In genomic region chr6:55214541-55214940, GRCm38 (mm10) we compare ENCODE assay signal across 16 mouse cellular contexts. TPM values are rescaled to one million over a fixed set of nuclear protein-coding genes. Genes with fewer than 3 reads are reported as not detected.
DNase-seq lines count a peak whose midpoint lies in the region; ATAC-seq and TF ChIP-seq lines count a peak whose summit lies in the region.
"Had no signal": no experiment of that assay in that cellular context is flagged by ENCODE, and none has a peak within 500 bp of the region (broad histone marks: within the 10 kb centered on the region; RNA-seq: fewer than 3 reads in every experiment).

No protein-coding gene starts in this region.

- H3K27ac ChIP-seq in embryonic facial prominence, embryonic 13.5 days: peak overlapping the region; percentile 44; the same call in 1 of the 2 replicates
- no peak overlapping the region for H3K27ac ChIP-seq in embryonic facial prominence, embryonic 10.5 days (replicated peaks)
- H3K27ac ChIP-seq in lung, postnatal 0 days (ENCODE audit: low read length): no peak overlapping the region; the same call in 1 of the 2 replicates
- no peak overlapping the region for H3K27ac ChIP-seq in midbrain, postnatal 0 days (ENCODE audit: low read depth, low read length)
- H3K27ac ChIP-seq: midbrain, embryonic 13.5 days; neural tube, embryonic 12.5 days had no signal

- H3K9ac ChIP-seq in embryonic facial prominence, embryonic 13.5 days: no peak overlapping the region
- no peak overlapping the region for H3K9ac ChIP-seq in lung, postnatal 0 days (replicated peaks; ENCODE audit: low read depth)
- no peak overlapping the region for H3K9ac ChIP-seq in midbrain, postnatal 0 days (replicated peaks; ENCODE audit: low read length, poor library complexity, severe bottlenecking)
- H3K9ac ChIP-seq: midbrain, embryonic 13.5 days; neural tube, embryonic 12.5 days had no signal

- WGBS in embryonic facial prominence, embryonic 13.5 days: 69% methylated on average over 3 of the region's 3 CpGs
- WGBS in embryonic facial prominence, embryonic 10.5 days: 83% methylated on average over 3 of the region's 3 CpGs
- 43% methylated on average over 3 of the region's 3 CpGs for WGBS in lung, adult 2 months
- WGBS in lung, postnatal 0 days: 31% methylated on average over 3 of the region's 3 CpGs
- WGBS in midbrain, postnatal 0 days: 72% methylated on average over 3 of the region's 3 CpGs

- peaks cover 14% of the 10 kb centered on the region for H3K4me1 ChIP-seq in embryonic facial prominence, embryonic 13.5 days
- H3K4me1 ChIP-seq in embryonic facial prominence, embryonic 10.5 days: peaks cover 18% of the 10 kb centered on the region
- H3K4me1 ChIP-seq in lung, adult 2 months (ENCODE audit: control insufficient read depth, insufficient read depth, low read length): no peaks in the 10 kb centered on the region; the same call in 1 of the 2 replicates
- H3K4me1 ChIP-seq in lung, postnatal 0 days (ENCODE audit: insufficient read depth, low read depth, low read length): no peaks in the 10 kb centered on the region
- no peaks in the 10 kb centered on the region for H3K4me1 ChIP-seq in midbrain, postnatal 0 days (ENCODE audit: insufficient read depth, low read length)
- H3K4me1 ChIP-seq: midbrain, embryonic 13.5 days; neural tube, embryonic 12.5 days had no signal

- no peaks in the 10 kb centered on the region for H3K27me3 ChIP-seq in embryonic facial prominence, embryonic 13.5 days
- no peaks in the 10 kb centered on the region for H3K27me3 ChIP-seq in embryonic facial prominence, embryonic 10.5 days (replicated peaks; ENCODE audit: low read depth, poor library complexity, severe bottlenecking)
- H3K27me3 ChIP-seq in lung, postnatal 0 days (replicated peaks; ENCODE audit: insufficient read depth, low read length): no peaks in the 10 kb centered on the region
- H3K27me3 ChIP-seq in midbrain, postnatal 0 days (ENCODE audit: insufficient read depth, low read length): no peaks in the 10 kb centered on the region
- H3K27me3 ChIP-seq: midbrain, embryonic 13.5 days; neural tube, embryonic 12.5 days had no signal

- no peak for TF ChIP-seq CTCF in lung, adult 2 months (IDR thresholded peaks at IDR 0.05; ENCODE audit: insufficient read depth, low read length)
- no peak for TF ChIP-seq CTCF in lung, postnatal 0 days (IDR thresholded peaks at IDR 0.05)
- TF ChIP-seq CTCF in midbrain, postnatal 0 days (IDR thresholded peaks at IDR 0.05): no peak

- H3K36me3 ChIP-seq in embryonic facial prominence, embryonic 13.5 days: peaks cover 42% of the 10 kb centered on the region
- H3K36me3 ChIP-seq in embryonic facial prominence, embryonic 10.5 days (replicated peaks): peaks cover 68% of the 10 kb centered on the region
- no peaks in the 10 kb centered on the region for H3K36me3 ChIP-seq in lung, postnatal 0 days (ENCODE audit: insufficient read depth, low read length)
- H3K36me3 ChIP-seq in midbrain, postnatal 0 days (ENCODE audit: insufficient read depth, low read length): peaks cover 15% of the 10 kb centered on the region

- no peak for TF ChIP-seq POLR2A in lung, adult 2 months (IDR thresholded peaks at IDR 0.05; ENCODE audit: borderline replicate concordance, extremely low read depth, low read depth, low read length)

- no peak for DNase-seq in embryonic facial prominence, embryonic 10.5 days (ENCODE audit: low spot score)
- peak; percentile 40 to 56 for DNase-seq in lung, adult 18-20 months
- DNase-seq in lung, adult 2 months: no peak
- DNase-seq in gastrocnemius, postnatal 25 days: peak; percentile 67
- peak; percentile 79 for DNase-seq in lung, postnatal 0 days (ENCODE audit: low spot score)
- DNase-seq in retina, postnatal 1 day: no peak
- DNase-seq in midbrain, postnatal 0 days (ENCODE audit: low spot score): no peak
- DNase-seq: cerebellum, adult 11-12 months; embryo, embryonic 11 days; right cerebral cortex, postnatal 14 days; thymus, postnatal 4 days had no signal

- H3K4me3 ChIP-seq in embryonic facial prominence, embryonic 13.5 days: no peak overlapping the region
- no peak overlapping the region for H3K4me3 ChIP-seq in embryonic facial prominence, embryonic 10.5 days
- H3K4me3 ChIP-seq in lung, adult 2 months (replicated peaks; ENCODE audit: extremely low read depth, low read depth, low read length): no peak overlapping the region
- H3K4me3 ChIP-seq in lung, postnatal 0 days (ENCODE audit: low read depth, low read length): no peak overlapping the region
- H3K4me3 ChIP-seq in midbrain, postnatal 0 days (ENCODE audit: low read depth, low read length): no peak overlapping the region
- H3K4me3 ChIP-seq: midbrain, embryonic 13.5 days; neural tube, embryonic 12.5 days had no signal

- no peak for ATAC-seq in embryonic facial prominence, embryonic 13.5 days (ENCODE audit: insufficient number of reproducible peaks, insufficient read depth, low FRiP score, low TSS enrichment, low read depth)
- peak; percentile 88 for ATAC-seq in lung, postnatal 0 days
- ATAC-seq in midbrain, postnatal 0 days (ENCODE audit: low FRiP score): no peak
- ATAC-seq: hindbrain, embryonic 16.5 days; midbrain, embryonic 13.5 days had no signal

- no peak overlapping the region for H3K4me2 ChIP-seq in embryonic facial prominence, embryonic 13.5 days
- no peak overlapping the region for H3K4me2 ChIP-seq in lung, postnatal 0 days (replicated peaks; ENCODE audit: low read depth, low read length)
- H3K4me2 ChIP-seq in midbrain, postnatal 0 days (ENCODE audit: low read depth, low read length, poor library complexity, severe bottlenecking): no peak overlapping the region
- H3K4me2 ChIP-seq: midbrain, embryonic 13.5 days; neural tube, embryonic 12.5 days had no signal

- H3K9me3 ChIP-seq in embryonic facial prominence, embryonic 13.5 days: no peaks in the 10 kb centered on the region
- H3K9me3 ChIP-seq in embryonic facial prominence, embryonic 10.5 days: no peaks in the 10 kb centered on the region
- no peaks in the 10 kb centered on the region for H3K9me3 ChIP-seq in lung, postnatal 0 days (ENCODE audit: low read length)
- no peaks in the 10 kb centered on the region for H3K9me3 ChIP-seq in midbrain, postnatal 0 days (ENCODE audit: low read length)
- H3K9me3 ChIP-seq: midbrain, embryonic 13.5 days; neural tube, embryonic 12.5 days had no signal

- peak; percentile 41; the same call in 1 of the 2 replicates for TF ChIP-seq EP300 in lung, postnatal 0 days (IDR thresholded peaks at IDR 0.05)

RNA-seq across cellular contexts. Expression of gene Mindy4, which starts 11.4 kb away (rescaled TPM):
- 19.2 and 21.2 TPM in 2 replicates for polyA plus RNA-seq in embryonic facial prominence, embryonic 13.5 days (2015; fragmentation: Nextera tagmentation; extraction: Ambion mirVana)
- 18.7 and 24.0 TPM in 2 replicates for polyA plus RNA-seq in embryonic facial prominence, embryonic 10.5 days (2016; fragmentation: Nextera tagmentation; extraction: Ambion mirVana)
- 18.8 and 35.7 TPM in 2 replicates for polyA plus RNA-seq in lung, adult 2 months (2012; rRNA removed)
- 1 to 10 TPM; 1.8 to 2.3 TPM for total RNA-seq in gastrocnemius, postnatal 25 days (2021)
- polyA plus RNA-seq in lung, postnatal 0 days (2015; fragmentation: Nextera tagmentation; extraction: Ambion mirVana): 14.4 and 15.5 TPM in 2 replicates
- total RNA-seq in midbrain, postnatal 0 days (2014; rRNA removed): 8.8 and 10.9 TPM in 2 replicates
- polyA plus RNA-seq in midbrain, postnatal 0 days (2015; fragmentation: Nextera tagmentation; extraction: Ambion mirVana): 9.6 and 10.0 TPM in 2 replicates

RNA-seq across cellular contexts. Expression of gene Inmt, which starts 39.7 kb away (rescaled TPM):
- polyA plus RNA-seq in embryonic facial prominence, embryonic 13.5 days (2015; fragmentation: Nextera tagmentation; extraction: Ambion mirVana): 1.9 and 3.2 TPM in 2 replicates
- polyA plus RNA-seq in embryonic facial prominence, embryonic 10.5 days (2016; fragmentation: Nextera tagmentation; extraction: Ambion mirVana): 3.8 and 4.7 TPM in 2 replicates
- 1,586 and 1,614 TPM in 2 replicates for polyA plus RNA-seq in lung, adult 2 months (2012; rRNA removed)
- 1 to 10 TPM; 4.3 to 5.7 TPM for total RNA-seq in gastrocnemius, postnatal 25 days (2021)
- polyA plus RNA-seq in lung, postnatal 0 days (2015; fragmentation: Nextera tagmentation; extraction: Ambion mirVana): 194 and 256 TPM in 2 replicates
- not detected in 2 replicates for total RNA-seq in midbrain, postnatal 0 days (2014; rRNA removed)
- not detected in 2 replicates for polyA plus RNA-seq in midbrain, postnatal 0 days (2015; fragmentation: Nextera tagmentation; extraction: Ambion mirVana)
- polyA plus RNA-seq: C2C12; hindbrain, embryonic 16.5 days; midbrain, embryonic 13.5 days; neural tube, embryonic 12.5 days had no signal

Comparison
In these comparisons a context has a peak if more than half of its experiments do, and no peak if none do; other contexts are left out.
1. DNase-seq: peak in lung, adult 18-20 months (2 of 2), gastrocnemius, postnatal 25 days (single experiment) and lung, postnatal 0 days (single experiment); none in embryonic facial prominence, embryonic 10.5 days (single experiment), lung, adult 2 months (single experiment), retina, postnatal 1 day (single experiment) and midbrain, postnatal 0 days (single experiment).
2. RNA of gene Inmt, which starts 39.7 kb away (polyA plus RNA-seq): 1,586 to 1,614 TPM in lung, adult 2 months and 194 to 256 TPM in lung, postnatal 0 days; 3.8 to 4.7 TPM in embryonic facial prominence, embryonic 10.5 days, 1.9 to 3.2 TPM in embryonic facial prominence, embryonic 13.5 days and not detected in midbrain, postnatal 0 days; every median in the first group is over 10 times any median in the second.